Mouse (Mus musculus): ENCODE measurements at regions not wholly inside any gene's neighbourhood (a gene's known extent, or its start where the extent isn't known, plus 50 kb on each side); places are given as distances from the start of the nearest gene placed in this dataset.

- no peak overlapping the region for H3K4me3 ChIP-seq (replicated peaks)
- 0 out of 2 replicates have a peak, but pooled peaks cover 3% of the 10 kb centered on the region for H3K4me1 ChIP-seq
- no peaks in the 10 kb centered on the region for H3K36me3 ChIP-seq
- H3K4me2 ChIP-seq, result no peak overlapping the region
- no peak for ATAC-seq (ENCODE audit: low FRiP score)
- WGBS, result 78% methylated on average over 3 of the region's 3 CpGs
- no peak overlapping the region for H3K27ac ChIP-seq (replicated peaks)
- H3K27me3 ChIP-seq (replicated peaks), result peaks cover 10% of the 10 kb centered on the region; the same call in 1 of the 2 replicates
- no peaks in the 10 kb centered on the region for H3K9me3 ChIP-seq (replicated peaks)
- H3K9ac ChIP-seq (replicated peaks), result no peak overlapping the region
Observed at GRCm38 (mm10) chr9:60998086-60998785, 203.9 kb downstream of the Uaca start.

DNA sequence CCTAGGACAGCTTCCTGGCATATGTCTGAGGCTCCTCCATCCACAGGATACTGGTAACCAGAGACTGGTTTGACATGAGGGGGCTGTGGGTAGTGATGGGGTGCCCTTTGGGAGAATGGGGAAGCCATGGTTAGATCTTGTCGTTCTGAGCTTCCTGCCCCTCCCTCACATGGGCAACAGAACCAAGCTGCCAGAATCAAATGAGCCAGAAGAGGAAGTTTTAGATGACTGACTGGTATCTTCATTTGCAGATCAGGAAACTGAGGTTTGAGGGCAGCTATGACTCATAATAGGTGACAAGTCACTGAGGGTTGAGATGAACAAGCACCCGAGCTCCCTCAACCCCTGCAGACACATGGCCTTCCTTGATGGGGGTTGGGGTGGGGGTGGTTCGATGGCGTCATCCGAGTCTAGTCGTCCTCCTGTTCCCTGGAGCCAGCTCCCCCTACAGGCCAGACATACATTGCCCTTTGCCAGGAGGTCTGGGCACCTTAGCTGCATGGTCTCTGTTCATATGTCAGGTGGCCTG, 204.7 kb downstream of the Uaca start:
- H3K27ac ChIP-seq (replicated peaks), result no peak overlapping the region
- WGBS, result 67% methylated on average over 6 of the region's 6 CpGs
- no peak overlapping the region for H3K4me3 ChIP-seq (replicated peaks)
- ATAC-seq (ENCODE audit: low FRiP score), result no peak
- H3K36me3 ChIP-seq, result no peaks in the 10 kb centered on the region
- peaks cover 10% of the 10 kb centered on the region; the same call in 1 of the 2 replicates for H3K27me3 ChIP-seq (replicated peaks)
- no peaks in the 10 kb centered on the region for H3K9me3 ChIP-seq (replicated peaks)
- no peak overlapping the region for H3K9ac ChIP-seq (replicated peaks)
- 0 out of 2 replicates have a peak, but pooled peaks cover 3% of the 10 kb centered on the region for H3K4me1 ChIP-seq
- no peak overlapping the region for H3K4me2 ChIP-seq

DNA sequence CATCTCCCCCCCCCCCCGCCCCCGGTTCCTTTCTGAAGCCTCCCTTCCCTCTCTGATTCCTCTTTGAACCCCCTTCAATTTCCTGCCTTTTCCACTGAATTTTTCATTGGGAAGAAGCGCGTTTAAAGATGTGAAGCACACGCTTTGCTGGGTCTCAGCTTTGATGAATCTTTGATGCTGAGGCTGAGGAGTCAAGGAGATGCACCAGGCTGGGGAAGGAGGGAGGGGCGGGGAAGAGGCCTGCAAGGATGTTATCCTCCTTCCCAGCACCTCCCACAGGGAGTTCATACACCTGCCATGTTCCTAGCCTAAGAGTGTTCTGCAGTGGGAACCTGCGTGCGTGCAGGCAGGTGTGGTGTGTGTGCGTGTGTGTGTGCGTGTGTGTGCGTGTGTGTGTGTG, 205.9 kb downstream of the Uaca start:
- no peaks in the 10 kb centered on the region for H3K9me3 ChIP-seq (replicated peaks)
- no peak overlapping the region for H3K4me2 ChIP-seq
- no peak for ATAC-seq (ENCODE audit: low FRiP score)
- peaks cover 6% of the 10 kb centered on the region; the same call in 1 of the 2 replicates for H3K4me1 ChIP-seq
- H3K9ac ChIP-seq (replicated peaks), result no peak overlapping the region
- H3K27ac ChIP-seq (replicated peaks), result no peak overlapping the region
- no peak overlapping the region for H3K4me3 ChIP-seq (replicated peaks)
- 83% methylated on average over 10 of the region's 11 CpGs for WGBS
- H3K36me3 ChIP-seq, result no peaks in the 10 kb centered on the region
- peaks cover 10% of the 10 kb centered on the region; the same call in 1 of the 2 replicates for H3K27me3 ChIP-seq (replicated peaks)

GRCm38 (mm10) chr9:61002572-61002971, 208.2 kb downstream of the Uaca start:
- peaks cover 8% of the 10 kb centered on the region; the same call in 1 of the 2 replicates for H3K4me1 ChIP-seq
- no peaks in the 10 kb centered on the region for H3K9me3 ChIP-seq (replicated peaks)
- no peak for ATAC-seq (ENCODE audit: low FRiP score)
- no peaks in the 10 kb centered on the region for H3K36me3 ChIP-seq
- H3K9ac ChIP-seq (replicated peaks), result no peak overlapping the region
- no peak overlapping the region for H3K4me2 ChIP-seq
- H3K27ac ChIP-seq (replicated peaks), result no peak overlapping the region
- no peak overlapping the region for H3K4me3 ChIP-seq (replicated peaks)
- 80% methylated on average over 5 of the region's 5 CpGs for WGBS
- peaks cover 4% of the 10 kb centered on the region; the same call in 1 of the 2 replicates for H3K27me3 ChIP-seq (replicated peaks)

DNA sequence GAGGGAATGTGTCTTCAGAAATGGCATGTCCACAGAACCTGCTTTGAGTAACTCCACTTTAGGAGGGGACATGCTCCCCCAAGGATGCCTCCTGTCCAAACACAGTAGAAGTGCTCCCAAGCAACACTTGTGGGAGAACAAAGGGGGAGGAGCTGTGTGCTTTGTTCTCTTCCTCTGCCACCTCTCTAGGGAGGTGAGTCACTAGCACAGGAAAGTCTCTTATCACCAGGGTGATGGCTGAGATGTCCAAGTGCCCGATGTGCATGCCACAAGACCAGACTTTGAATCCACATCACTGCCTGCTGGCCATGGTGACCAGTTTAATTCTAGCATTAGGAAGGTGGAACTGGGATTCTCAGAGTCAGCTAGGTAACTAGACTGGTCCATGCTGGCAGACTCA, 214.1 kb downstream of the Uaca start:
- H3K9me3 ChIP-seq (replicated peaks), result no peaks in the 10 kb centered on the region
- ATAC-seq (ENCODE audit: low FRiP score), result no peak
- no peaks in the 10 kb centered on the region for H3K27me3 ChIP-seq (replicated peaks)
- H3K4me3 ChIP-seq (replicated peaks), result no peak overlapping the region
- H3K27ac ChIP-seq (replicated peaks), result no peak overlapping the region
- H3K4me1 ChIP-seq, result peaks cover 5% of the 10 kb centered on the region; the same call in 1 of the 2 replicates
- H3K9ac ChIP-seq (replicated peaks), result no peak overlapping the region
- 90% methylated on average over 1 of the region's 1 CpGs for WGBS
- H3K36me3 ChIP-seq, result no peaks in the 10 kb centered on the region
- no peak overlapping the region for H3K4me2 ChIP-seq

GRCm38 (mm10) chr9:61011066-61011465, 216.7 kb downstream of the Uaca start:
- H3K4me2 ChIP-seq, result no peak overlapping the region
- H3K4me3 ChIP-seq (replicated peaks), result no peak overlapping the region
- no peak overlapping the region for H3K27ac ChIP-seq (replicated peaks)
- H3K4me1 ChIP-seq, result no peaks in the 10 kb centered on the region
- H3K27me3 ChIP-seq (replicated peaks), result no peaks in the 10 kb centered on the region
- no peaks in the 10 kb centered on the region for H3K9me3 ChIP-seq (replicated peaks)
- ATAC-seq (ENCODE audit: low FRiP score), result no peak
- no peaks in the 10 kb centered on the region for H3K36me3 ChIP-seq
- H3K9ac ChIP-seq (replicated peaks), result no peak overlapping the region

DNA sequence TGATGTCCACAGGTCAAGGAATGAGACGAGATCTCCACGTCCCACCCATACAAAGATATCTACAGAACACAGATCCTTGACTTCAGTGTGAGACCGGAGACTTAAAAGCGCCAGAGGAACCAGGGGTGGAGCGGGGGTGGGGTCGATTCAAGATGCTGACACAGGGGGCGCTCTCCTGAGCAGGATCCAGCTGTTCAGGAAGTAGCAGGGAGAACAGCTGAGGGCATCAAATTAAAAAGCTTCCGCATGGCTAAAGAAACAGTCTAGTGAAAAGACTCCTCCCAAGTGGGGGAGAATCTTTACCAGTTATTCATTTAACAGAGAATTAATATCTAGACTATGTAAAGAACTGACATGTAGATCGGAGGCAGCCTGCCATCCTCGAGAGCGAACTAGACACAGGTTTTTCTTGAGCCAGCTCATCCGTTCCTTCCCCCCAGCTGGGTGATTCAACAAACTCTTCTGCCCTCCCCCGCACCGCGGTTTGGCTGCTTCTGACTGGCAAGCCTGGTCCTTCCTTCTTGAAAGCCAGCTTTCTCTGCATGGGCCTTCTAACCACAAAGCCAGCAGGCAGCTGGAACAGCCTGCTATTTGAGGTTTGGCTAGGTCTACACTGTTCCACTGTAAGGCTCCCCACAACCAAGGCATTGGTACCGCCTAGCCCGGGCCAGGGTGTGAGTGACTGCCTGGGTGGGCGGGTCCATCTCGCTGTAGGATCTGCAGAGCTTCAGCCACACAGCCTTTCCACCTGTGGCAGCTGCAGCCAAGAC, 218.6 kb downstream of the Uaca start:
- H3K27me3 ChIP-seq (replicated peaks), result peaks cover under 1% of the 10 kb centered on the region
- no peaks in the 10 kb centered on the region for H3K36me3 ChIP-seq
- H3K9ac ChIP-seq (replicated peaks), result no peak overlapping the region
- H3K4me3 ChIP-seq (replicated peaks), result no peak overlapping the region
- peaks cover 6% of the 10 kb centered on the region; the same call in 1 of the 2 replicates for H3K4me1 ChIP-seq
- H3K9me3 ChIP-seq (replicated peaks), result no peaks in the 10 kb centered on the region
- ATAC-seq (ENCODE audit: low FRiP score), result no peak
- no peak overlapping the region for H3K27ac ChIP-seq (replicated peaks)
- H3K4me2 ChIP-seq, result no peak overlapping the region
- WGBS, result 72% methylated on average over 19 of the region's 19 CpGs

GRCm38 (mm10) chr9:61014151-61014550, 219.8 kb downstream of the Uaca start:
- H3K4me3 ChIP-seq (replicated peaks), result no peak overlapping the region
- peaks cover 6% of the 10 kb centered on the region; the same call in 1 of the 2 replicates for H3K4me1 ChIP-seq
- peaks cover 4% of the 10 kb centered on the region for H3K27me3 ChIP-seq (replicated peaks)
- H3K9ac ChIP-seq (replicated peaks), result no peak overlapping the region
- WGBS, result 79% methylated on average over 8 of the region's 8 CpGs
- H3K36me3 ChIP-seq, result no peaks in the 10 kb centered on the region
- H3K9me3 ChIP-seq (replicated peaks), result no peaks in the 10 kb centered on the region
- no peak for ATAC-seq (ENCODE audit: low FRiP score)
- no peak overlapping the region for H3K27ac ChIP-seq (replicated peaks)
- H3K4me2 ChIP-seq, result no peak overlapping the region

- no peak overlapping the region for H3K9ac ChIP-seq (replicated peaks)
- ATAC-seq (ENCODE audit: low FRiP score), result no peak
- H3K4me1 ChIP-seq, result peaks cover 6% of the 10 kb centered on the region; the same call in 1 of the 2 replicates
- no peak overlapping the region for H3K4me3 ChIP-seq (replicated peaks)
- no peak overlapping the region for H3K27ac ChIP-seq (replicated peaks)
- no peaks in the 10 kb centered on the region for H3K36me3 ChIP-seq
- WGBS, result 51% methylated on average over 15 of the region's 15 CpGs
- H3K4me2 ChIP-seq, result no peak overlapping the region
- H3K27me3 ChIP-seq (replicated peaks), result peaks cover 4% of the 10 kb centered on the region
- no peaks in the 10 kb centered on the region for H3K9me3 ChIP-seq (replicated peaks)
Observed at GRCm38 (mm10) chr9:61015374-61015890, 221.1 kb downstream of the Uaca start.

- H3K36me3 ChIP-seq, result no peaks in the 10 kb centered on the region
- no peaks in the 10 kb centered on the region for H3K9me3 ChIP-seq (replicated peaks)
- H3K27me3 ChIP-seq (replicated peaks), result peaks cover 4% of the 10 kb centered on the region
- H3K9ac ChIP-seq (replicated peaks), result no peak overlapping the region
- H3K4me3 ChIP-seq (replicated peaks), result no peak overlapping the region
- no peak overlapping the region for H3K4me2 ChIP-seq
- no peak for ATAC-seq (ENCODE audit: low FRiP score)
- WGBS, result 25% methylated on average over 10 of the region's 10 CpGs
- peaks cover 6% of the 10 kb centered on the region; the same call in 1 of the 2 replicates for H3K4me1 ChIP-seq
- no peak overlapping the region for H3K27ac ChIP-seq (replicated peaks)
Observed at GRCm38 (mm10) chr9:61016673-61017072, 222.3 kb downstream of the Uaca start.

- Histone ChIP-seq H3K4me1 (peaks cover 6% of the 10 kb centered on the region; the same call in 1 of the 2 replicates), H3K9me3 (replicated peaks) (no peaks in the 10 kb centered on the region), H3K27me3 (replicated peaks) (peaks cover 4% of the 10 kb centered on the region), H3K36me3 (no peaks in the 10 kb centered on the region), H3K9ac (replicated peaks) (no peak overlapping the region), H3K4me2 (no peak overlapping the region), H3K4me3 (replicated peaks) (no peak overlapping the region), H3K27ac (replicated peaks) (no peak overlapping the region)
- no peak for ATAC-seq (ENCODE audit: low FRiP score)
- 71% methylated on average over 4 of the region's 4 CpGs for WGBS
Observed at GRCm38 (mm10) chr9:61019938-61020337, 225.6 kb downstream of the Uaca start.
